Mouse (Mus musculus) liver, postnatal 0 days (tissue): ENCODE measurements at regions not wholly inside any gene's neighbourhood (a gene's known extent, or its start where the extent isn't known, plus 50 kb on each side); places are given as distances from the start of the nearest gene placed in this dataset.

ENCODE experiments used
- ATAC-seq: fragments of 200-750 bp; cut with Nextera tagmentation; 2 replicates; pipeline ENCODE4 v1.8.0; 2017; ENCODE audit warnings: mild to moderate bottlenecking, moderate library complexity
- DNase-seq: peaks from one replicate; pipeline ENCODE4 v3.0.0-alpha.2; 2016
- H3K27ac ChIP-seq: fragments of 300-500 bp; sonication (generic); 2 replicates; pipeline ENCODE4 v1.5.1; 2014; ENCODE audit warnings: antibody characterized with exemption, moderate library complexity, mild to moderate bottlenecking, low read depth
- H3K27me3 ChIP-seq: fragments of 300-500 bp; sonication (generic); 2 replicates; pipeline ENCODE4 v1.6.1; 2014; ENCODE audit warnings: low read length, control low read depth, mixed read lengths; ENCODE audit not compliant: insufficient read depth
- H3K36me3 ChIP-seq: fragments of 300-500 bp; sonication (generic); replicated peaks from 2 replicates; pipeline ENCODE4 v1.6.1; 2014; ENCODE audit warnings: mild to moderate bottlenecking, control low read depth, low read length, moderate library complexity, mixed read lengths; ENCODE audit not compliant: insufficient read depth
- H3K4me1 ChIP-seq: fragments of 300-500 bp; sonication (generic); 2 replicates; pipeline ENCODE4 v1.6.1; 2014; ENCODE audit warnings: antibody characterized with exemption, mild to moderate bottlenecking, control low read depth; ENCODE audit not compliant: insufficient read depth
- H3K4me2 ChIP-seq: fragments of 300-500 bp; sonication (generic); 2 replicates; pipeline ENCODE4 v1.6.1; 2014; ENCODE audit warnings: low read depth, mild to moderate bottlenecking, low read length, moderate library complexity, mixed read lengths
- H3K4me3 ChIP-seq: fragments of 300-500 bp; sonication (generic); 2 replicates; pipeline ENCODE4 v1.5.1; 2014; ENCODE audit warnings: low read depth, low read length
- H3K9ac ChIP-seq: fragments of 300-500 bp; sonication (generic); replicated peaks from 2 replicates; pipeline ENCODE4 v1.6.1; 2014; ENCODE audit warnings: mild to moderate bottlenecking, moderate library complexity
- H3K9me3 ChIP-seq: fragments of 300-500 bp; sonication (generic); 2 replicates; pipeline ENCODE4 v1.6.1; 2016; ENCODE audit warnings: mild to moderate bottlenecking, control low read depth, low read length, mixed read lengths
- CTCF ChIP-seq: sonication (generic); IDR thresholded peaks from 2 replicates; pipeline ENCODE4 v1.5.1; 2016; ENCODE audit warnings: antibody characterized with exemption, low read depth
- EP300 ChIP-seq: IDR thresholded peaks from 2 replicates; pipeline ENCODE4 v1.6.1; 2016; ENCODE audit warnings: antibody characterized with exemption, low read depth, mild to moderate bottlenecking
- WGBS: fragments of 180-500 bp; shearing (Covaris S2); extraction: QIAGEN DNeasy Blood & Tissue Kit; methylation state at CpG from one replicate; pipeline ENCODE4 v1.1.7; 2014; ENCODE audit not compliant: insufficient replicate concordance; 5-methylcytosine and 5-hydroxymethylcytosine counted together

DNA sequence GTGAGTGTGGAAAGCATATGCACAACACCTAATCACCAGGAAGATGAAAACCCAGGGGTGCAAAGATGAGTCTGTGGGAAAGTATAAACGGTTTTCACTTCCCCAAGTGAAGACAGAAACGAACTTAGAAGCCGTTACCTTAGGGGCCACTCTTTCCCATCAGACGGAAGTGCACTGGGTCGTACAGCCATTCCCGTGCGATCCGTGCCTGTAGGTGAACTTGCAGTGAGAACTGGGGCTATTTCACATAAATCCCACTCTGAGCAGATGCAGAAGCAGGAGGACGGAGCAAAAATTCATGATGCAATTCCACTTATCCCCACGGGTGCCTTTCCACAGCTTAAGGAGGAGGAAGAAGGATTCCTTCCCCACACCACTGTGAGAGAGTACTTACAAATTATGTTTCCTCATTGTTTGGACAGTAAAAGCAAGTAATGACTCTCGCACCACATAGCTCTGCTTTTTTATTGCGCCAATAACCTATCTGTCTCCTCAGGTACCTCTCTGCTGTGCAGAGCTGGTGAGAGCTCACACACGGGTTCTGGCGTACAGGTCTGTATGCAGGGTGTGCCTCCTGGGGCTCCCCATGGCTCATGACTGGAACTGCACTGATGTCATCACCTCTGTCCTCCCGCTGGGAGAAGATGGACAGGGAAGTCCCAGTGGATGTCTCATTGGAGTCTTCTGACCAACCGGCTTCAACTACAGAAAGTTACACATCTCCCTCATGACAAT is 189.6 kb downstream of the Mtx2 start:
- Histone ChIP-seq H3K4me2 (no peak overlapping the region), H3K36me3 (no peaks in the 10 kb centered on the region), H3K4me3 (no peak overlapping the region), H3K27me3 (no peaks in the 10 kb centered on the region), H3K27ac (no peak overlapping the region), H3K4me1 (no peaks in the 10 kb centered on the region), H3K9me3 (no peaks in the 10 kb centered on the region), H3K9ac (no peak overlapping the region)
- 68% methylated on average over 16 of the region's 16 CpGs for WGBS
- DNase-seq = no peak
- ATAC-seq = no peak
- TF ChIP-seq CTCF (no peak), EP300 (no peak)

DNA sequence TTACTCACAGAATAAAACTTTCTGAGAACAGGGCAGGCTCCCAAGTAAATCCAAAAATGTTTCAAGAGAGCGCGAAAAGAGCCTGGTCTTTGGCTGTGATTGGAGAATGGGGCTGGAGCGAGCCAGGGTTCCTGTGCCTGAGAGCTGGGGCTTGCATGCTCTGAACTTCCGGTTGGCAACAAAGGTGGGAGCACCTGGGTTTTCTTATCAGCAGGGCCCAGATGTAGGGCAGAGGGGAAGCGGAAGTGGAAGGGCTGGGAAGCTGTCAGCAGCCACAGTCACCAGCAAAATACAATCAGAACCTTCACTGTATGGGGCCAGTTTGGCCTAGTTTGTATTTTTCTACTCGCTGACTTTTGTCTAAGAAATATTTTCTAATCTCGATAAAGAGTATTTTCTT is 193.9 kb downstream of the Mtx2 start:
- Histone ChIP-seq H3K27ac (no peak overlapping the region), H3K4me1 (no peaks in the 10 kb centered on the region), H3K27me3 (no peaks in the 10 kb centered on the region), H3K9me3 (no peaks in the 10 kb centered on the region), H3K36me3 (no peaks in the 10 kb centered on the region), H3K4me2 (no peak overlapping the region), H3K4me3 (no peak overlapping the region), H3K9ac (no peak overlapping the region)
- ATAC-seq (no peak), DNase-seq (no peak)
- WGBS = 32% methylated on average over 7 of the region's 7 CpGs
- TF ChIP-seq EP300 (no peak), CTCF (no peak)

DNA sequence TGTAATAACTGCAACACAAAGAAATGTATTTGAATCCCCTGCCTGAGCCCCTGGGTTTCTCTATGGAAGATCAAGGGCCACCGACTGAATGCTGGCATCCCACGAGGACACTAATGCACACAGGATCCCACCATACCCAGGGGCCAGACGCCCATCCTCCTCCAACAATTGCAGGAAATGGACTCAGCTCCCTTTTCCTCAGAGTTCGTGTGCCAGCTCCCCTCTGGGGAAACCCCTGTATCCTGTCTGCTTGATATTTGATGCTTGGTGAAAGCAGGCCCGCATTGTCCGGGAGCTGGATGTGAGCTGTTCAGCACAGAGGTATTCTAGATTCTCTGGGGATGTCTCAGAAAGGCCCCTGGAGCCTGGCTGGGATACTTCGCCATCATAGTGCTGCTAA is 196.0 kb downstream of the Mtx2 start:
- Histone ChIP-seq H3K9ac (no peak overlapping the region), H3K27ac (no peak overlapping the region), H3K4me1 (no peaks in the 10 kb centered on the region), H3K4me3 (no peak overlapping the region), H3K9me3 (no peaks in the 10 kb centered on the region), H3K36me3 (no peaks in the 10 kb centered on the region), H3K4me2 (no peak overlapping the region), H3K27me3 (no peaks in the 10 kb centered on the region)
- TF ChIP-seq CTCF = no peak
- TF ChIP-seq EP300 = no peak
- ATAC-seq (0 out of 2 replicates have a peak, but pooled peaks have one; percentile 10), DNase-seq (no peak)
- WGBS = 50% methylated on average over 7 of the region's 7 CpGs

DNA sequence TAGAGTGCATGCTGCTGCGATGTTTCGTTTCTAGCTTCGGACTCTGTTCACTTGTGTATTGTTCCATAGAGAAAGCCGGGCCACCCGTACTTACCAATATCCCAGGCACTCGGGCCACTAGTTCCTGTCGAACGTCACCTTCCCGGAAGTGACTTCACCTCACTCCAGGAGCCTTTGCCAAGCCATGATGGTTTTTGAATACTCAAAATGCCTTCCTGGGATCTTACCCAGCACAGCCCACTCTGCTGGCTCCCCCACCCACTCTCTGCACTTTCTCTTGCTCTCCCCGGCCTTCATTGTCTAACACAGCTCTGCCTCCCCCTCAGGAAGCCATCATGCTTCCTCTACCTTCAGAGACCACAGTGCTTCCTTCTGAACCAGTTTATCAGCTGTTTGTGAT is 202.5 kb downstream of the Mtx2 start:
- H3K4me2 ChIP-seq = no peak overlapping the region
- no peak overlapping the region for H3K27ac ChIP-seq
- H3K9me3 ChIP-seq = no peaks in the 10 kb centered on the region
- TF ChIP-seq CTCF (no peak), EP300 (no peak)
- no peak for DNase-seq
- ATAC-seq = no peak
- H3K4me1 ChIP-seq = no peaks in the 10 kb centered on the region
- no peaks in the 10 kb centered on the region for H3K36me3 ChIP-seq
- no peak overlapping the region for H3K4me3 ChIP-seq
- WGBS = 55% methylated on average over 10 of the region's 10 CpGs
- no peaks in the 10 kb centered on the region for H3K27me3 ChIP-seq
- H3K9ac ChIP-seq = no peak overlapping the region

DNA sequence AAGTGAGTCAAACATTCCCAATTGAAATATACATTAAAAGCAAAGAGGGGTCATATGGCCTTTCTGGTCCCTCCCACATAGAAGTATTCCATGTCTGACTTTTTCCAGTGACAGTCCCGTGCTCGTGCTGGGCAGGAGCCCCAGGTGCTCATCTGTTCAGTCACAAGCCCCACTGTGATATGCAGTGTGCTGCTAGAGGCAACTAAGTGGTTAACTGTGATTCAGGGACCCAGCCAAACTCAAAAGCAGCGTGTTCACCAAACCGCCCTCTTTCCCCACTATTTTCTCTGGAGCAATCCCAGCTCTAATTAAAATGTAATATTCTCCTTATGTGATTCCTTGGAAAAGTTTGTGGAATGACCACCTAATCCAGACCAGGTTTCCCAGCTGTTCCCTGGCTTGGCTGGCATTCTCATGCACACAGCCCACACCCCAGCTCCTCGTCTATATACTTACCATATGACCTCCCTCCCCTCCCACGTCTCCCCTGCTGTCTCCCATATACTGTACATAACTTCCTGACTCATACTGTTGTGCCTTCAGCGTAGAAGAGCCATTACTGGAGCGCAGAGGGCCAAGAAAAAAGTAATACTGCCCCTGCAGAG is 203.6 kb downstream of the Mtx2 start:
- H3K4me3 ChIP-seq = no peak overlapping the region
- no peak overlapping the region for H3K9ac ChIP-seq
- ATAC-seq (no peak), DNase-seq (no peak)
- H3K4me2 ChIP-seq = no peak overlapping the region
- H3K36me3 ChIP-seq = no peaks in the 10 kb centered on the region
- 58% methylated on average over 8 of the region's 8 CpGs for WGBS
- TF ChIP-seq EP300 (no peak), CTCF (no peak)
- H3K27me3 ChIP-seq = no peaks in the 10 kb centered on the region
- no peaks in the 10 kb centered on the region for H3K4me1 ChIP-seq
- H3K27ac ChIP-seq = no peak overlapping the region
- H3K9me3 ChIP-seq = no peaks in the 10 kb centered on the region

DNA sequence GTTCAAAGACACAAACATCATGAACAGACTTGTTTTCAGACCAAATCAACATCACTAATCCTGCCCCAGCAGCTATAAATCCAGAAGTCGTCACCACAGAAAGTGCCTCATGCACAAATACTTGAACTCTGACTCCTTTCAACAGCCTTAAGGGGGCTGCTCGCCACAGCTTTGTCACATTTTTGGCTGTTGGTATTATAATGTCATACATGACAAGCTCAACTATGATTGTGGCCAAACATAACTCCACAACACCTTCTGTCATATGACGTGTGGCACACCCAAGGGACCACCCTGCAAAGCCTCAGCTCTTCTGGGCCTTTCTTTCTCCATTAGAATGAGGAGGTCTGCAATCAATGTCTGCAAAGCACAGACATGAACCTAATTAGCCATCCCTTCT is 209.1 kb downstream of the Mtx2 start:
- ATAC-seq = no peak
- Histone ChIP-seq H3K27ac (no peak overlapping the region), H3K36me3 (no peaks in the 10 kb centered on the region), H3K4me2 (no peak overlapping the region), H3K27me3 (no peaks in the 10 kb centered on the region), H3K9ac (no peak overlapping the region), H3K9me3 (no peaks in the 10 kb centered on the region), H3K4me3 (no peak overlapping the region), H3K4me1 (no peaks in the 10 kb centered on the region)
- TF ChIP-seq CTCF (no peak), EP300 (no peak)
- 78% methylated on average over 3 of the region's 3 CpGs for WGBS
- DNase-seq = no peak
